Comparison of ENCODE assay signal across 15 mouse cellular contexts in the genomic region with DNA sequence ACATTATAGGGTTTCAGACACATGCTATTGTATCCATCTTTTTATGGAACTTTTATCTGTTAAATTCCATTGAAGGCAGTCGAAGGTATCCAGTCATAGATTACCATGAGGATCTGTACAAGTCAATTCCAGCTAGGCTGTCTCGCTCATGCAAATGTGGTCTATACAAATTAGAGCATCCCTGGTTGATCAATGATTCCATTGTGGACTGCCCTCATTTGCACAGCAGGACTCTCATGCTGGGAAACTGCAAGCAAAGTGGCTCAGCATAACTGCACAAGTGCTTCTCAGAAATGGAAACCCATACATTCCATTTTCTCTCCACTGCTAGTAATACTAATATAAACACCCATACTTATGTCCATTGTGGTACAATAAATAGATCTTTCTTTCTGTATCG.
"Had no signal": no experiment of that assay in that cellular context is flagged by ENCODE, and none has a peak within 500 bp of the region (broad histone marks: within the 10 kb centered on the region; RNA-seq: fewer than 3 reads in every experiment).

No protein-coding gene starts in this region.

- DNase-seq: heart, postnatal 10 days; heart, postnatal 14 days; heart, postnatal 4 days; kidney, adult 11 months; kidney, adult 18-20 months; kidney, adult 2 months; kidney, adult 8-10 months; kidney, adult 9 months; kidney, postnatal 10 days; kidney, postnatal 14 days; kidney, postnatal 25 days; kidney, postnatal 36 days; kidney, postnatal 4 days; layer of hippocampus, adult 9-11 months; layer of hippocampus, postnatal 36 days had no signal
